Mouse (Mus musculus): ENCODE measurements at regions not wholly inside any gene's neighbourhood (a gene's known extent, or its start where the extent isn't known, plus 50 kb on each side); places are given as distances from the start of the nearest gene placed in this dataset.

- DNase-seq, result no peak
Measured at GRCm38 (mm10) chr12:58441962-58442361, 172.9 kb upstream of the Clec14a start.

DNA sequence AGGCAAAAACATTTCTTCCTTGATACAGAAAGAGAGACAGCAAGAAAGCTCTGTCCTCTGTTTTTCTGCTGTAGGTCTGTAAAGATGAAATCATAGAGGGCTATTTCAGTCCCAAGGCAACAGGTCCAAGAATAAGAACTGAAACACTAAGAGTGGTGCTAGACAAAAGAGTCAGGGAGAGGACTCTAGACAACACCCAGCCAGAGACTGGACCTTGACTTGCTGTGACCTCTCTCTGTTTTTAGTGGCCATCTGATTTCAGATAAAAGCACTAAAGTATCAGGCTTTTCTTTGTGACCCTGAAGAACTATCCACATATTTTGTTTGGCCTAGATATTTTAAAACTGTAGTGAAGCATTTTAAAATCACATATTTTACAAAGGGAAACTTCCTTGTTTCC lies 171.6 kb upstream of the Clec14a start:
- DNase-seq, result no peak

GRCm38 (mm10) chr12:58437031-58437430 lies 167.9 kb upstream of the Clec14a start:
- DNase-seq, result no peak

- DNase-seq, result no peak
Measured at GRCm38 (mm10) chr12:58434504-58434903, 165.4 kb upstream of the Clec14a start.

DNA sequence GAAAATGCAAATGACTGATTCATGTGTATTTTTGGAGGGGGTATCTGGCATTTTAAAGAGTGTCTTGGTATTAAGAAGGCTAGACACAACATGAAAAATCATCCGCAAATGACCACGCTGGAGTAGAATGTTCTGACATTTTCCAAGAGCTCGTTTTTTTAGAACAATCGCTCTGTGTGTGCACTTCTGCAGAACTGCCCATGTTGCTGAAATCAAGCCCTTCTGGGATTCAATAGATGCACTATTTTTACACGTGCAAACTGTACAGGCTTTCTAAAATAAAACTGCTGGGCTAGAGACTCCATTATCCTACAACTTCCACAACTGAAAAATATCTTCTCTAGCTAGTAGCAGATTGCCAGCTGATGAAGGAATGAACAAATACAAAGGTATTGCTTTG lies 160.8 kb upstream of the Clec14a start:
- no peak for DNase-seq

GRCm38 (mm10) chr12:58426758-58427157 lies 157.7 kb upstream of the Clec14a start:
- DNase-seq, result no peak

- no peak for DNase-seq
Measured at GRCm38 (mm10) chr12:58425961-58426360, 156.9 kb upstream of the Clec14a start.

DNA sequence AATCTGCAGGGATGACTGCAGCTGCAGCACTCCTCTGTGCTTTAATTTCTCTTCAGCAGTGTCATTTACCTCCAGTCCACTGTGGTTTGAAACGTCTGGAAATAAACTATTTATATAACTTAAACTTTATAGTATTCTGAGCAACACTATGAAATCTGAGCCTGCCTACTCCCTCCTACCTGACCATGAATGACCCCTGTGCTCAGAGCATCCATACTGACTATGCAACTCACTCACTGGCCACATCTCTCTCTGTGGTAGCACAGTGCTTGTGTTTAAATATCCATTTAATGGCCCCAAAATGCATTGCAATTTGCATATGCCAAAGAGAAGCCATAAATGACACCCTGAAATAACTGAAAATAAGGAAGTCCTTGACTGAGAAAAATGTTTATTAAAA lies 154.5 kb upstream of the Clec14a start:
- no peak for DNase-seq

- DNase-seq, result peak in 1 of 2 experiments; percentile 12
Measured at GRCm38 (mm10) chr12:58401904-58402303, 132.8 kb upstream of the Clec14a start.

- no peak for DNase-seq
Measured at GRCm38 (mm10) chr12:58360258-58360657, 91.2 kb upstream of the Clec14a start.

DNA sequence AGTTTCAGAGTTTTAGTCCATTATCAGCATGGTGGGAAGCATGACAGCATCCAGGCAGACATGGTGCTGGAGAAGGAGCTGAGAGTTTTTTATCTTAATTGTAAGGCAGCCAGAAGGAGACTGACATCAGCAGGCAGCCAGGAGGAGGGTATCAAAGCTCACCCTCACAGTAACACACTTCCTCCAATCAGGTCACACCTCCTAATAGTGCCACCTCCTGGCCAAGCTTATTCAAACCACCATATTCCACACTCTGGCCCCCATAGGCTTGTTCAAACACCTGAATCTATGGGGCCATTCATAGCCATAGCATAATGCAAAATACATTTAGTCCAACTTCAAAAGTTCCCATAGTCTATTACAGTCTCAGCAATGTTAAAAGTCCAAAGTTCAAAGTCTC lies 65.1 kb upstream of the Clec14a start:
- DNase-seq, result no peak

GRCm38 (mm10) chr12:58329913-58330312 lies 60.8 kb upstream of the Clec14a start:
- DNase-seq, result no peak

- DNase-seq, result no peak
Measured at GRCm38 (mm10) chr12:58323953-58324352, 54.9 kb upstream of the Clec14a start.
